Mouse (Mus musculus) CH12.LX (cell line): ENCODE data around the gene Itpr3. TPM values are rescaled to one million over a fixed set of nuclear protein-coding genes. Genes with fewer than 3 reads are reported as not detected.

Experiments used
- DNase-seq: peaks from one replicate; pipeline ENCODE4 v3.0.0-alpha.2; 2013; ENCODE audit errors: extremely low read depth
- H3K27ac ChIP-seq: 2 replicates; pipeline ENCODE4 v1.5.1; 2012; ENCODE audit warnings: low read depth, mild to moderate bottlenecking, control low read depth, moderate library complexity; ENCODE audit not compliant: insufficient read depth
- H3K27me3 ChIP-seq: replicated peaks from 2 replicates; pipeline ENCODE3; 2012; ENCODE audit warnings: inconsistent platforms
- H3K36me3 ChIP-seq, 2 experiments: replicated peaks in 1 of 2; 2 replicates each; pipeline versions ENCODE3 to v1.6.1; 2012; ENCODE audit warnings: inconsistent platforms in 1 of 2, low read length in 1 of 2, mild to moderate bottlenecking in 1 of 2, mixed read lengths in 1 of 2, moderate library complexity in 1 of 2; ENCODE audit not compliant: control insufficient read depth in 1 of 2, insufficient read depth in 1 of 2
- H3K4me1 ChIP-seq, 2 experiments: 2 replicates each; pipeline ENCODE4 v1.6.1; 2012; ENCODE audit warnings: inconsistent platforms in 1 of 2, moderate library complexity in 1 of 2; ENCODE audit not compliant: insufficient read depth in 2 of 2, control insufficient read depth in 1 of 2
- H3K4me2 ChIP-seq: 2 replicates; pipeline ENCODE4 v1.6.1; 2012; ENCODE audit warnings: low read depth, mild to moderate bottlenecking, control low read depth; ENCODE audit not compliant: poor library complexity, insufficient read depth, severe bottlenecking
- H3K4me3 ChIP-seq, 3 experiments: fragments of 150-350 bp in 1 of 3; sonication (generic) in 1 of 3; replicated peaks in 1 of 3; 2 replicates each; pipeline versions ENCODE3 to v1.5.1; 2011 to 2012; ENCODE audit warnings: low read depth in 2 of 3, low read length in 2 of 3, mild to moderate bottlenecking in 2 of 3, moderate library complexity in 2 of 3, control low read depth in 1 of 3, improper control_type of control experiment in 1 of 3, inconsistent platforms in 1 of 3, mixed read lengths in 1 of 3; ENCODE audit not compliant: poor library complexity in 1 of 3
- H3K79me2 ChIP-seq: replicated peaks from 2 replicates; pipeline ENCODE4 v1.6.1; 2012; ENCODE audit warnings: mild to moderate bottlenecking, moderate library complexity; ENCODE audit not compliant: control insufficient read depth, poor library complexity, insufficient read depth, severe bottlenecking; ENCODE audit errors: extremely low read depth
- H3K9ac ChIP-seq: 2 replicates; pipeline ENCODE4 v1.6.1; 2012; ENCODE audit warnings: low read depth, mild to moderate bottlenecking, control low read depth, moderate library complexity; ENCODE audit not compliant: insufficient read depth
- H3K9me3 ChIP-seq: replicated peaks from 2 replicates; pipeline ENCODE3; 2012; ENCODE audit warnings: low read length, inconsistent platforms, mixed read lengths
- CHD1 ChIP-seq: IDR thresholded peaks from 2 replicates; pipeline ENCODE4 v1.6.1; 2012; ENCODE audit warnings: low read depth, low read length, improper control_type of control experiment, inconsistent platforms
- CHD2 ChIP-seq: IDR thresholded peaks from 2 replicates; pipeline ENCODE4 v1.6.1; 2011; ENCODE audit warnings: low read length, improper control_type of control experiment
- CTCF ChIP-seq, 2 experiments: IDR thresholded peaks in 1 of 2; conservative IDR thresholded peaks in 1 of 2; 2 replicates each; pipeline ENCODE4 v1.5.1; 2011 to 2012; ENCODE audit warnings: low read depth in 2 of 2, low read length in 2 of 2, improper control_type of control experiment in 1 of 2, inconsistent platforms in 1 of 2, mild to moderate bottlenecking in 1 of 2, moderate library complexity in 1 of 2
- EP300 ChIP-seq: IDR thresholded peaks from 2 replicates; pipeline ENCODE4 v1.6.1; 2011; ENCODE audit warnings: low read length, improper control_type of control experiment
- GABPA ChIP-seq: IDR thresholded peaks from 2 replicates; pipeline ENCODE4 v1.6.1; 2012; ENCODE audit warnings: low read depth, low read length, improper control_type of control experiment, inconsistent platforms; ENCODE audit not compliant: insufficient replicate concordance
- IRF4 ChIP-seq: IDR thresholded peaks from 2 replicates; pipeline ENCODE4 v1.6.1; 2014; ENCODE audit warnings: low read depth, mild to moderate bottlenecking, inconsistent platforms, low read length, improper control_type of control experiment
- JUND ChIP-seq: conservative IDR thresholded peaks from 2 replicates; pipeline ENCODE4 v1.6.1; 2011; ENCODE audit warnings: low read depth, low read length, improper control_type of control experiment
- MAFK ChIP-seq: IDR thresholded peaks from 2 replicates; pipeline ENCODE4 v1.6.1; 2011; ENCODE audit warnings: low read length, improper control_type of control experiment; ENCODE audit not compliant: insufficient replicate concordance
- MEF2A ChIP-seq: IDR thresholded peaks from 2 replicates; pipeline ENCODE4 v1.6.1; 2014; ENCODE audit warnings: low read depth, mild to moderate bottlenecking, inconsistent platforms, low read length, improper control_type of control experiment, borderline replicate concordance
- MXI1 ChIP-seq: IDR thresholded peaks from 2 replicates; pipeline ENCODE4 v1.6.1; 2011; ENCODE audit warnings: mild to moderate bottlenecking, low read depth, low read length, improper control_type of control experiment
- PAX5 ChIP-seq: IDR thresholded peaks from 2 replicates; pipeline ENCODE4 v1.6.1; 2012; ENCODE audit warnings: low read length, inconsistent platforms, mixed read lengths
- POLR2AphosphoS2 ChIP-seq: IDR thresholded peaks from 2 replicates; pipeline ENCODE4 v1.6.1; 2011; ENCODE audit warnings: low read depth, low read length, improper control_type of control experiment
- RAD21 ChIP-seq: IDR thresholded peaks from 2 replicates; pipeline ENCODE4 v1.6.1; 2011; ENCODE audit warnings: low read depth, mild to moderate bottlenecking, low read length, improper control_type of control experiment, moderate library complexity
- SIN3A ChIP-seq: IDR thresholded peaks from 2 replicates; pipeline ENCODE4 v1.6.1; 2012; ENCODE audit warnings: low read length, improper control_type of control experiment, inconsistent platforms
- SMC3 ChIP-seq: IDR thresholded peaks from 2 replicates; pipeline ENCODE4 v1.6.1; 2011; ENCODE audit warnings: low read depth, low read length, improper control_type of control experiment
- TBP ChIP-seq: conservative IDR thresholded peaks from 2 replicates; pipeline ENCODE4 v1.6.1; 2011; ENCODE audit warnings: low read depth, low read length, improper control_type of control experiment
- TCF12 ChIP-seq: IDR thresholded peaks from 2 replicates; pipeline ENCODE4 v1.6.1; 2014; ENCODE audit warnings: low read depth, mild to moderate bottlenecking, inconsistent platforms, low read length, improper control_type of control experiment
- UBTF ChIP-seq: IDR thresholded peaks from 2 replicates; pipeline ENCODE4 v1.6.1; 2012; ENCODE audit warnings: low read depth, mild to moderate bottlenecking, inconsistent platforms, low read length, improper control_type of control experiment, moderate library complexity
- USF1 ChIP-seq: IDR thresholded peaks from 2 replicates; pipeline ENCODE4 v1.6.1; 2014; ENCODE audit warnings: low read depth, mild to moderate bottlenecking, inconsistent platforms, low read length, improper control_type of control experiment
- ZC3H11A ChIP-seq: IDR thresholded peaks from 2 replicates; pipeline ENCODE4 v1.6.1; 2012; ENCODE audit warnings: low read depth, mild to moderate bottlenecking, inconsistent platforms, low read length, improper control_type of control experiment
- dilution Hi-C: fragments of 300-500 bp; cut with MboI; formaldehyde crosslinking; loops from 2 replicates; pipeline ENCODE4 v1.14.3; 2020; ENCODE audit warnings: low sequenced_read_pairs; ENCODE audit not compliant: extremely low pct_unique_long_range_greater_than_20kb, extremely low pct_ligation_motif_present
- in situ Hi-C: fragments of 300-500 bp; cut with MboI; formaldehyde crosslinking; loops from 3 replicates; pipeline ENCODE4 v1.14.3; 2019; ENCODE audit warnings: low sequenced_read_pairs, low pct_ligation_motif_present, low pct_unique_long_range_greater_than_20kb, mixed read lengths
- polyA plus RNA-seq: library from polyadenylated mRNA; unstranded; fragments of >175 nt; gene quantifications from 2 replicates; pipeline ENCODE4 v1.2.1, GENCODE M21; 2012; ENCODE audit warnings: low read depth; ENCODE audit not compliant: insufficient read length
- total RNA-seq, 2 experiments: library from RNA; depleted of rRNA; stranded (reverse); fragments of 300-350 nt in 1 of 2; fragments of >200 nt in 1 of 2; gene quantifications; 2 replicates each; pipeline ENCODE4 v1.2.3; 2012 to 2014

The Itpr3 gene
- total and polyA plus RNA-seq, 3 experiments = 2.5 to 11.3 (median 9.5) TPM

DNA sequence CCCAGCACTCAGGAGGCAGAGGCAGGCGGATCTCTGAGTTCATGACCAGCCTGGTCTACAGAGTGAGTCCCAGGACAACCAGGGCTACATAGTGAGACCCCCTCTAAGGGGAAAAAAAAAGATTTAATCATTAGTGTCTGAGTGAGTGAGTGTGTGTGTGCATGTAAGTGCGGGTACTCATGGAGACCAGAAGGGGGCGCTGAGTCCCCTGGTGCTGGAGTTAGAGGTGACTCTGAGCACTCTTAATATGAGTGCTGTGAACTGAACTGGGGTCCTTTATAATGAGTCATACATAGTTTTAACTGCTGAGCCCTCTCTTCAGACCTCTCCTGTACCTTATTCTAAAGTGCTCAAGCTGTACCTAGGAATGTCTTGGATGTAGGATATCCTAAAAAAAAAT, 4.6 kb downstream of the Itpr3 start:
- no peak overlapping the region for H3K4me2 ChIP-seq
- H3K27me3 ChIP-seq = no peaks in the 10 kb centered on the region
- dilution Hi-C loops = no loop called here

DNA sequence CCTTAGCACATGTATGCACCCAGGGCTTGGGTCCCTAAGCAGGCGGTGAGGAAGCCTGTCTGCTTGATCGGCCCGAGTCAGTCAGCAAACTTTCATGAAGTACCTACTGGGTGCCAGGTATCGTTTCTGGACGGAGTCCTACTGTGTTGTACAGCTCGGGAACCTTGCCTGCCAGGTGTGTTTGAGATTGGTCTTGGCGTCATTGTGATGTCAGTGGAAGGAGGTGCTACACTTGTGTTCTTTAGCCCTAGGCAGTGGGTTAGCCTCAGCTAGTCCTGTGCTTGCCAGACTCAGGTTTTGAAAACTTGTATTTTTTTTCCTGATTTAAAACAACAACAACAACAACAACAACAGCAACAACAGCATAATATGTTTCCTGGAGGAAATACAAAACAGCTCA, 5.6 kb downstream of the Itpr3 start:
- no peak overlapping the region for H3K4me3 ChIP-seq
- H3K27me3 ChIP-seq = no peaks in the 10 kb centered on the region
- no peak overlapping the region for H3K9ac ChIP-seq
- peaks cover 0 to 2% of the 10 kb centered on the region in 2 experiments for H3K36me3 ChIP-seq
- no peak overlapping the region for H3K4me2 ChIP-seq
- H3K4me1 ChIP-seq = peaks cover 39 to 84% of the 10 kb centered on the region in 2 experiments
- H3K79me2 ChIP-seq = no peaks in the 10 kb centered on the region
- H3K9me3 ChIP-seq = peaks cover 2% of the 10 kb centered on the region
- no peak for DNase-seq
- no peak overlapping the region for H3K27ac ChIP-seq
- dilution Hi-C loops = no loop called here
- in situ Hi-C loops = no loop called here
- no peak for TF ChIP-seq MAFK
- TF ChIP-seq, all 38 proteins: peak for 0

More for the DNA sequence above, 4.6 kb downstream of the Itpr3 start:
- Histone ChIP-seq H3K4me3 (no peak overlapping the region), H3K9me3 (peaks cover 2% of the 10 kb centered on the region), H3K27ac (no peak overlapping the region), H3K9ac (no peak overlapping the region), H3K4me1 (peaks cover 34 to 81% of the 10 kb centered on the region in 2 experiments), H3K36me3 (peaks cover 0 to 2% of the 10 kb centered on the region in 2 experiments), H3K79me2 (no peaks in the 10 kb centered on the region)
- no peak for DNase-seq
- in situ Hi-C loops = no loop called here
- TF ChIP-seq CHD1 (no peak), USF1 (no peak), ZC3H11A (no peak), UBTF (no peak), PAX5 (no peak), TBP (no peak), RAD21 (no peak), SIN3A (no peak), CHD2 (no peak), MXI1 (no peak), TCF12 (no peak), SMC3 (no peak), EP300 (no peak), JUND (no peak), GABPA (no peak), POLR2AphosphoS2 (no peak), IRF4 (no peak), CTCF (conservative IDR thresholded peaks at IDR 0.05 in 1 of 2, IDR thresholded peaks at IDR 0.05 in 1 of 2; ENCODE audit: low read depth in 2 of 2, low read length in 2 of 2) (no peak), MEF2A (no peak)
